Mouse (Mus musculus): ENCODE data around the gene Trim56. TPM values are rescaled to one million over a fixed set of nuclear protein-coding genes. Genes with fewer than 3 reads are reported as not detected.
"Not testable (repeated sequence)": the region's sequence is repeated elsewhere in the genome, so short reads cannot be mapped to it uniquely, and the experiment has no call there.

Gene Trim56
- 9.7 and 10.2 TPM in 2 replicates for polyA plus RNA-seq (2015; fragmentation: Nextera tagmentation; extraction: Ambion mirVana)

DNA sequence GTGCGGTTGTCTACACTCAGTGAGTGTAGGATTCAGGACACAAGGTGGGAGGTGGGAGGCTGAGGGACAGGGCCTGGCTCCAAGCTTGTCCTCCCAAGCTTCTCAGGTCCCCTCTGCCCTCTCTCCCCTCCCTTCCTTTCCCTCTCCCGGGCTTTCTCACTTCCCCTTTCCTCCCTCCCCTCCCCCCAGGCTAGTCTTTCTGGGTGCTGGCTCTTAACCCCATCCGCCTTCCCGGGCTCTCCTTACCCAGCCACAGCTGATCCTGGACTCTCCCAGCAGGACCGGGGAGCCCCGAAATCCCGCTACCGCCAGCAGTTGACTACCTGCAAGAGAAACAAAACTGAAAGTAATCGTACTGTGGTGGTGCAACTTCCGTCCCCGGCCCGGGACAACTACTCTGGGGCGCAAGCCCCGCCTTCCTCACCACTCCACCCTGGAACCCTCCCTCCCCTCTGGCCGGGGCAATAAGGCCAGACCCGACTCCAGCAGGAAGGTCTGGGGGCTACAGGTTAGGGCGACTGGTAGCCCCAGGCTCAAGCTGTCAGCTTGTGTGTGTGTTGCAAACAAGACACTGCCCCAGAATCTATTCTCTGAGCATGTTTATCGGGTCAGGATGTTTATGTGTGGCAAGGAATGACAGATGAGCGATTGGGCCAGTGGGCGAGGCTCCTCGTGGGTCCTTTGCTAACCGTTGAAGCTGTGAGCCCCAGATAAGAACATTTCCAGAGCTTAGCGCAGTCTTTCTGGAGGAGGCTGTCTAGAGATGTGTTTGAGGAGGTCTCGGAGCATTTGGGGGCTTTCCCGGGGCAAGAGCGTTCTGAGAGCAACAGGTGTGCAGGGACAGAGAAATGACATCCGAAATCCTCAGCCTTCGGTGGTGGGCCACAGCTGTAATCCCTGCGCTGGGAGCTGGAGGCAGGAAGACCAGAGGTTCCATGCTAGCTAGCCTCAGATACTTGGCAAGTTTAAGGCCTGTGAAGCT lies at the start of gene Trim56:
Gene Trim56 (minus strand): TSS at position 344 of the 982 bp plus-strand sequence.
- Histone ChIP-seq H3K4me1 (peaks cover 14% of the 10 kb centered on the region; the same call in 1 of the 2 replicates), H3K27me3 (replicated peaks) (no peaks in the 10 kb centered on the region), H3K36me3 (peaks cover 22% of the 10 kb centered on the region), H3K9me3 (no peaks in the 10 kb centered on the region), H3K27ac (peak within 1 kb of the TSS; percentile 71), H3K9ac (peak within 1 kb of the TSS; percentile 48), H3K4me2 (peak within 1 kb of the TSS; percentile 79), H3K4me3 (replicated peaks) (peak within 1 kb of the TSS; percentile 68)
- WGBS = 2% methylated on average over 29 of the region's 29 CpGs
- peak; percentile 87 for ATAC-seq (ENCODE audit: insufficient read depth, low FRiP score, low read depth)

GRCm38 (mm10) chr5:137161853-137162252 lies 45.8 kb upstream of the Trim56 start:
- Histone ChIP-seq H3K9me3 (no peaks in the 10 kb centered on the region), H3K4me1 (no peaks in the 10 kb centered on the region), H3K27ac (no peak overlapping the region), H3K4me2 (no peak overlapping the region), H3K36me3 (no peaks in the 10 kb centered on the region), H3K9ac (no peak overlapping the region), H3K4me3 (replicated peaks) (no peak overlapping the region), H3K27me3 (replicated peaks) (no peaks in the 10 kb centered on the region)
- ATAC-seq (ENCODE audit: insufficient read depth, low FRiP score, low read depth) = no peak
- WGBS = 75% methylated on average over 4 of the region's 4 CpGs

DNA sequence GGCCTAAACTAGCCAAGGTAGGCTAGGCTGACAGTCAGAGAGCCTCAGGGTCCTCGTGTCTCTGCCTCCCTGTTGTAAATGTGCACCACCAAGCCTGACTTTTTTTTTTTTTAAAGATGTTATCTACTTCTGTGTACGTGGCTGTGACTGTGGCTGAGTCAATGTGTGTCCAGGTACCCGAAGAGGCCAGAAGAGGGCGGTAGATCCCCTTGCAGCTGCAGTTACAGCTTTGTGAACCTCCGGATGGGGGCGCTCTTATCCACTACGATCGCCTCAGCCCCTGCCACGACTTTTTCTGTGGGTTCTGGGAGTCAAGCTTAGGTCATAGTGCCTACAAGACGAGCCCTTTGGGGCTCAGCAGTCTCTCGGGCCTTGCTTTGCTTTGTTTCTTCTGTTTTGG lies 43.5 kb upstream of the Trim56 start:
- H3K36me3 ChIP-seq = no peaks in the 10 kb centered on the region
- no peak overlapping the region for H3K4me3 ChIP-seq (replicated peaks)
- 33% methylated on average over 11 of the region's 11 CpGs for WGBS
- no peak overlapping the region for H3K27ac ChIP-seq
- no peaks in the 10 kb centered on the region for H3K4me1 ChIP-seq
- no peaks in the 10 kb centered on the region for H3K9me3 ChIP-seq
- H3K4me2 ChIP-seq = no peak overlapping the region
- H3K27me3 ChIP-seq (replicated peaks) = no peaks in the 10 kb centered on the region
- no peak for ATAC-seq (ENCODE audit: insufficient read depth, low FRiP score, low read depth)
- no peak overlapping the region for H3K9ac ChIP-seq

DNA sequence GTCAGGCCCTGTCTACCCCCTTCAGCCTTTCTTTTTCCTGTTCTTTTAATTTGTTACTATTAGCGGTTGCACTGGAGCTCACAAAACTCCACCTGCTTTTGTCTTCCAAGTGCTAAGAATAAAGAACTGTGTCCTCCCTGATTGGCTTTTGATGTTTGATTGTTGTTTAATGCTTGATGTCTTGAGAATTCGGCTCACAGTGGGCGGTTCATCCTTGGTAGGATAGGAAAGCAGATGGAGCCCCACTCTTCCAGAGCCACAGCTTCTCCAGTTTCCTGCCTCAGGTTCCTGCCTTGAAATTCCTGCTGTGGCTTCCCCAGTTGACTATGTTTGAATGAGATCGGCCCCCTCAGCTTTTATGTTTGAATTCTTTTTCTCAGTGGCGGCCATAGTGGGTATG lies 37.3 kb upstream of the Trim56 start:
- 88% methylated on average over 5 of the region's 5 CpGs for WGBS
- Histone ChIP-seq H3K9me3 (no peaks in the 10 kb centered on the region), H3K4me3 (replicated peaks) (no peak overlapping the region), H3K27me3 (replicated peaks) (no peaks in the 10 kb centered on the region), H3K27ac (no peak overlapping the region), H3K36me3 (no peaks in the 10 kb centered on the region), H3K4me2 (no peak overlapping the region), H3K9ac (no peak overlapping the region), H3K4me1 (no peaks in the 10 kb centered on the region)
- ATAC-seq (ENCODE audit: insufficient read depth, low FRiP score, low read depth) = no peak

GRCm38 (mm10) chr5:137152623-137153022 lies 36.6 kb upstream of the Trim56 start:
- WGBS = 54% methylated on average over 2 of the region's 2 CpGs
- ATAC-seq (ENCODE audit: insufficient read depth, low FRiP score, low read depth) = peak; percentile 60
- Histone ChIP-seq H3K36me3 (no peaks in the 10 kb centered on the region), H3K27me3 (replicated peaks) (no peaks in the 10 kb centered on the region), H3K4me2 (no peak overlapping the region), H3K9ac (no peak overlapping the region), H3K4me3 (replicated peaks) (no peak overlapping the region), H3K4me1 (no peaks in the 10 kb centered on the region), H3K27ac (no peak overlapping the region), H3K9me3 (no peaks in the 10 kb centered on the region)

DNA sequence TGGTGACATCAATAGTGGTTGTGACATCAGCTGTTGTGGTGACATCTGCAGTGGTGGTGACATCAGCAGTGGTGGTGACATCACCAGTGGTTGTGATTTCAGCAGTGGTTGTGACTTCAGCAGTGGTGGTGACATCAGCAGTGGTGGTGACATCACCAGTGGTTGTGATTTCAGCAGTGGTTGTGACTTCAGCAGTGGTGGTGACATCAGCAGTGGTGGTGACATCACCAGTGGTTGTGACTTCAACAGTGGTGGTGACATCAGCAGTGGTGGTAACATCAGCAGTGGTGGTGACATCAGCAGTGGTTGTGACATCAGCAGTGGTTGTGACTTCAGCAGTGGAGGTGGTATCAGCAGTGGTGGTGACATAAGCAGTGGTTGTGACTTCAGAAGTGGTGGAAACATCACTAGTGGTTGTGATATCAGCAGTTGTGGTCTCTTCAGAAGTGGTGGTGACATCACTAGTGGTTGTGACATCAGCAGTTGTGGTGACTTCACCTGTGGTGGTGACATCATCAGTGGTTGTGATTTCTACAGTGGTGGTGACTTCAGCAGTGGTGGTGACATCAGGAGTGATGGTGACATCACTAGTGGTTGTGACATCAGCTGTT lies 33.4 kb upstream of the Trim56 start, which contains the start of gene Muc3:
Gene Muc3 (minus strand): TSS at position 51 of the 611 bp plus-strand sequence.
- H3K9me3 ChIP-seq; H3K4me1 ChIP-seq; H3K27ac ChIP-seq; H3K4me2 ChIP-seq; ATAC-seq (ENCODE audit: insufficient read depth, low FRiP score, low read depth); H3K27me3 ChIP-seq (replicated peaks); H3K9ac ChIP-seq; H3K4me3 ChIP-seq (replicated peaks); H3K36me3 ChIP-seq: not testable (repeated sequence)

- no peak overlapping the region for H3K4me2 ChIP-seq
- no peaks in the 10 kb centered on the region for H3K4me1 ChIP-seq
- no peaks in the 10 kb centered on the region for H3K36me3 ChIP-seq
- no peak overlapping the region for H3K9ac ChIP-seq
- no peak for ATAC-seq (ENCODE audit: insufficient read depth, low FRiP score, low read depth)
- H3K9me3 ChIP-seq = no peaks in the 10 kb centered on the region
- H3K27ac ChIP-seq = no peak overlapping the region
- WGBS = 27% methylated on average over 3 of the region's 3 CpGs
- no peak overlapping the region for H3K4me3 ChIP-seq (replicated peaks)
- no peaks in the 10 kb centered on the region for H3K27me3 ChIP-seq (replicated peaks)
Measured at GRCm38 (mm10) chr5:137140836-137141235, 24.8 kb upstream of the Trim56 start.

- WGBS = 85% methylated on average over 10 of the region's 10 CpGs
- Histone ChIP-seq H3K27ac (no peak overlapping the region), H3K4me1 (no peaks in the 10 kb centered on the region), H3K9ac (no peak overlapping the region), H3K27me3 (replicated peaks) (no peaks in the 10 kb centered on the region; the same call in 1 of the 2 replicates), H3K36me3 (no peaks in the 10 kb centered on the region), H3K9me3 (no peaks in the 10 kb centered on the region), H3K4me2 (no peak overlapping the region), H3K4me3 (replicated peaks) (no peak overlapping the region)
- no peak for ATAC-seq (ENCODE audit: insufficient read depth, low FRiP score, low read depth)
Measured at GRCm38 (mm10) chr5:137138977-137139376, 23.0 kb upstream of the Trim56 start.

DNA sequence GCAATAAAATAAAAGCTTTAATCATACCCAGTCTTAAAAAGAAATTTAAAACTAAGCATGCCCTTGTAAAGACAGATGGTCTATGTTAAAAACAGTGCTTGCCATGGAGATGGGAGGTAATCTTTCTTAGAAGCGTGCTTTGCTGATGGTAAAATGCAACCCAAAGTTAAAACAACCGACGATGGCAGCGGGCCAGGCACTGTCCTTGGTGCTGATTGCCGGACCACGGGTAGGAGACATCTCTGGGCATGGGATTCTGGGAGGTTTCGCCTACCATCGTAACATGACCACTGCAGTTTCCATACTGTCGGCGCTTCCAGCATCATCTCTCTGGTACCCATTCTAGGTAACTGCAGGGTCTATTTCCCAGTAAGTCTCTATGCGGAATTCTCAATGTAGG lies 18.9 kb upstream of the Trim56 start:
- 32% methylated on average over 11 of the region's 11 CpGs for WGBS
- Histone ChIP-seq H3K4me2 (no peak overlapping the region), H3K9me3 (no peaks in the 10 kb centered on the region), H3K4me3 (replicated peaks) (no peak overlapping the region), H3K27me3 (replicated peaks) (no peaks in the 10 kb centered on the region; the same call in 1 of the 2 replicates), H3K4me1 (no peaks in the 10 kb centered on the region), H3K27ac (no peak overlapping the region), H3K36me3 (no peaks in the 10 kb centered on the region), H3K9ac (no peak overlapping the region)
- no peak for ATAC-seq (ENCODE audit: insufficient read depth, low FRiP score, low read depth)

- H3K9me3 ChIP-seq = no peaks in the 10 kb centered on the region
- WGBS = 3% methylated on average over 3 of the region's 3 CpGs
- no peaks in the 10 kb centered on the region; the same call in 1 of the 2 replicates for H3K27me3 ChIP-seq (replicated peaks)
- no peak overlapping the region for H3K4me2 ChIP-seq
- ATAC-seq (ENCODE audit: insufficient read depth, low FRiP score, low read depth) = peak; percentile 63
- no peak overlapping the region for H3K9ac ChIP-seq
- H3K4me3 ChIP-seq (replicated peaks) = no peak overlapping the region
- H3K27ac ChIP-seq = no peak overlapping the region
- H3K4me1 ChIP-seq = no peaks in the 10 kb centered on the region
- no peaks in the 10 kb centered on the region for H3K36me3 ChIP-seq
Measured at GRCm38 (mm10) chr5:137131490-137131889, 15.5 kb upstream of the Trim56 start.

DNA sequence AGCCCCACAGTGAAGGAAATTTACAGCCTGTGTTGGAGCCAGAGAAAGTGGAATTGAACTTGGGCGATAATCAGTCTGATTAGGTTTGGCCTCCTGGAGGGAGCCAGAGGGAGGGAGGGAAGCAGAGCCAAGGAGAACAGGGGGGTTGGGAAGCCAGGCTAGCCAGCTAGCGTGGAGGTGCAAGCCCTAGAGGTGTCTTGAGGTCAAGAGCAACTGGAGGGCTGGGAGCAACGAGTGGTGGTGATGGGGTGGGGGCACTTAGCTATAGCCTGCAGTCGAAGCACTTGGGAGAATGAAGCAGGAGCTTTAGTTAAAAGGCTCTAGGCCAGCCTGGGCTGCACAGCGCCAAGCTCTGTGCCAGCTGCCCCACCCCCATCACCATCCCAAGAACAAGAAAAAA lies 13.3 kb upstream of the Trim56 start:
- H3K4me1 ChIP-seq = no peaks in the 10 kb centered on the region
- ATAC-seq (ENCODE audit: insufficient read depth, low FRiP score, low read depth) = no peak
- no peaks in the 10 kb centered on the region for H3K27me3 ChIP-seq (replicated peaks)
- H3K4me2 ChIP-seq = no peak overlapping the region
- H3K27ac ChIP-seq = no peak overlapping the region
- no peak overlapping the region for H3K4me3 ChIP-seq (replicated peaks)
- H3K9ac ChIP-seq = no peak overlapping the region
- no peaks in the 10 kb centered on the region for H3K9me3 ChIP-seq
- 23% methylated on average over 5 of the region's 5 CpGs for WGBS
- H3K36me3 ChIP-seq = no peaks in the 10 kb centered on the region

GRCm38 (mm10) chr5:137123516-137123915 lies 7.5 kb upstream of the Trim56 start:
- 80% methylated on average over 4 of the region's 4 CpGs for WGBS
- no peak for ATAC-seq (ENCODE audit: insufficient read depth, low FRiP score, low read depth)
- Histone ChIP-seq H3K4me1 (peaks cover 6% of the 10 kb centered on the region; the same call in 1 of the 2 replicates), H3K4me2 (no peak overlapping the region), H3K9ac (no peak overlapping the region), H3K36me3 (no peaks in the 10 kb centered on the region), H3K27ac (no peak overlapping the region), H3K9me3 (no peaks in the 10 kb centered on the region), H3K4me3 (replicated peaks) (no peak overlapping the region), H3K27me3 (replicated peaks) (no peaks in the 10 kb centered on the region)
